Mouse (Mus musculus) skeletal muscle tissue, postnatal 0 days (tissue): ENCODE data around the gene Gramd1b. TPM values are rescaled to one million over a fixed set of nuclear protein-coding genes. Genes with fewer than 3 reads are reported as not detected.

ENCODE experiments used
- polyA plus RNA-seq: library from polyadenylated mRNA; unstranded; fragments of >200 nt; fragmentation: Nextera tagmentation; extraction: Ambion mirVana; gene quantifications from 2 replicates; pipeline ENCODE4 v1.2.1, GENCODE M21; 2015

Gene Gramd1b
- polyA plus RNA-seq = 9.7 and 13.3 TPM in 2 replicates

DNA sequence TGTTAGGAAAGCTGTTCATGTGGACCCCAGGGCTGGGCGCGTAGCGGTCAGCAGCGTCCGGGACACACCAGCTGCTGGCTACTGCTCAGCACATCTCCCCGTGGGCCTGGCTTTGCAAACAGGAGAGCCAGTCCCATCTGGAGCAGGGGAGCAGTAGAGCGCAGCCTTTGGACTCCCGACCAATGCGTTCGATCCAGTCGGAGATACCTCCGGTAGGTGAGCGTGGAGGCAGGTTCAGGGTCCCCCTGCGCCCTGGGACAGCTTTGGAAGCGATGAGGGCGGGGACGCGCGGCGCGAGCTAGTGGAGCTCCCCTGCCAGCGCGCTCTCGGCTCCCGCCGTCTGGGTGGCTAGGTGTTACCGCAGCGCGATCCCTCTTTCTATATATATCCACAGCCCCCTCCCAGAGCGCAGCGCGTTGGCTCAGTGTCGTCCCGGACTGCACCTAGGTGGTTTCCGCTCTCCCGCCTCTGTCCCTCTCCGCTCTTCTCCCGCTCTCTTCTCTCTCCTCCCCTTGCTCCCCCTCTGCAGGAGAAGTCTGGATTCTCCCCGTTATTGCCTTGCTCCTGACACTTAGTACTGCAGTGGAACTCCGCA, at the start of gene Gramd1b:
TSS of gene Gramd1b (minus strand) at position 357 of the 595 bp plus-strand sequence.

DNA sequence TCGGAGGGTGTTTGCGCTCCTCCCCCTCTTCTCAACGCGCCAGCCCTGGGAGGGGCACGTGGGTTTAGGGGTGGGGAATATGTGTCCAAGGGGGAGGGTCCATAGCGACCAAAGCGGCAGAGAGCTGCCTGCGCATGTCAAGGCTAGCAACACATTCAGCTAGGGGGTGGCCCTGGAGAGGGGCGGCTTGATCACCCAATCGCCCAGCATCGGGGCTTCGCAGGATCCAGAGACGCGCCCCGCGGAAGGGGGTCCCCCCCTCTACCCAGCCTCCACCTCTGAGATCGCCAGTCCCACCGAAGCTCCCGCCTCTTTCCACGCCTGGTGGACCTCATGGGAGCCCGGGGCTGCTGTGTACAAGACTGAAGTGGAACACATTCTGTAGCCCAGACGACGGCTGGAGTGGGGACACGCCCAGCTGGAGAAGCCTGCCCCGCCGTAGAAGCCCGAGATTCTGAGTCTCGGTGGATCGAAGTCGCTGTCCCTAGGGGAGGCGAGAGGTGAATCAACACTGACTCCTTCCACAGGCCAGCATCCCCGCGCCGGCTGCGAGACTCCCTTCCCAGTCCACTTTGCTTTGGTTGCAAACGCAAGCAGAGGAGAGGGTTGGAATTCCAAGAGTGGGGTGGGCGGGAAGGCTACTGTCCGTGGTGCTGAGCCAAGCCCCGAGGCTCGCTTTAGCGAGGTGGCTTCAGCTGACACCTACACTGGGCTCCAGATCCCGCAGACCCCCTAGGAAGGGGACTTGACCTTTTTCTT, 261.9 kb downstream of the Gramd1b start, which contains the start of gene Scn3b:
TSS of gene Scn3b (plus strand) at position 115 of the 759 bp plus-strand sequence.

Other genes with a start within 250 kb of the Gramd1b start
- not detected in 2 replicates for gene Gm21915, start 139.2 kb upstream of the Gramd1b start, polyA plus RNA-seq
- 14.0 and 18.7 TPM in 2 replicates for gene Clmp, start 154.6 kb upstream of the Gramd1b start, polyA plus RNA-seq